Mouse (Mus musculus) kidney, adult 2 months (tissue): Measurements from ENCODE around the gene Slc2a1.

Experiments
- CTCF ChIP-seq: fragments of 200-500 bp; conservative IDR thresholded peaks from 2 replicates; pipeline ENCODE4 v1.5.1; 2011; ENCODE audit warnings: low read depth, mild to moderate bottlenecking, control low read depth, low read length, moderate library complexity, mixed read lengths; ENCODE audit not compliant: insufficient read depth, insufficient read length
- POLR2A ChIP-seq: fragments of 200-500 bp; IDR thresholded peaks from one replicate; pipeline ENCODE4 v1.6.1; 2011; ENCODE audit warnings: low read depth, low read length, control low read depth

DNA sequence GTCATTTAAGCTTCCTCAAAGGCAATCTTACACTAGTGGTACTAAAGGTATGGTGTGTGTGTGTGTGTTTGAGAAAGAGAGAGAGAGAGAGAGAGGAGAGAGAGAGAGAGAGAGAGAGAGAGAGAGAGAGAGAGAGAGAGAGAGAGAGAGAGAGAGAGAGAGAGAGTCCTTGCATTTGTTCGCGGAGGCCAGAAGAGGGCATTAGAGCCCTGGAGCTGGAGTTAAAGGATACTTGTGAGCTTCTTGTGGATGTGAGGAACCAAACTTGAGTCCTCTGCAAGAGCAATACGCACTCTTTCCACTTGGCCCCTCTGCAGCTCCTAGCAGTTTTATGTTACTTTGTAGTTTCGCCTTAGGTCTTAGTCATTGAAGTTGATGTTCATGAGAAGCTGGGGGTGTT lies 54.5 kb downstream of the Slc2a1 start:
- TF ChIP-seq POLR2A: no peak
- TF ChIP-seq CTCF: 0 out of 2 replicates have a peak, but pooled peaks have one; percentile 7
